In genomic region chr1:82316111-82316745, GRCm38 (mm10) we compare ENCODE assay signal across 8 mouse cellular contexts. TPM values are rescaled to one million over a fixed set of nuclear protein-coding genes. Genes with fewer than 3 reads are reported as not detected.
A peak's percentile ranks its signal among the peaks of the same experiment; 100 is the strongest.
DNase-seq lines count a peak whose midpoint lies in the region; ATAC-seq and TF ChIP-seq lines count a peak whose summit lies in the region.

Gene Rhbdd1, plus strand, starts transcription at chr1:82316452.

- peak; percentile 96 for ATAC-seq in heart, embryonic 11.5 days (replicated peaks; ENCODE audit: insufficient number of reproducible peaks, low FRiP score, low TSS enrichment)
- peak; percentile 99 for ATAC-seq in kidney, embryonic 16.5 days (ENCODE audit: low FRiP score, low TSS enrichment)

- WGBS in heart, embryonic 11.5 days (ENCODE audit: insufficient replicate concordance): 7% methylated on average over 47 of the region's 47 CpGs
- WGBS in kidney, embryonic 16.5 days: 5% methylated on average over 47 of the region's 47 CpGs
- WGBS in liver, adult 2 months: 4% methylated on average over 47 of the region's 47 CpGs

- H3K79me2 ChIP-seq in C2C12 (ENCODE audit: control insufficient read depth, insufficient read depth) (peaks cover 45% of the 10 kb centered on the region), myocyte (ENCODE audit: control insufficient read depth, insufficient read depth) (peaks cover 37% of the 10 kb centered on the region)
- peaks cover 10% of the 10 kb centered on the region; the same call in 1 of the 2 replicates for H3K79me2 ChIP-seq in liver, adult 2 months (ENCODE audit: control insufficient read depth, insufficient read depth, low read length)

- peaks cover 31% of the 10 kb centered on the region for H3K4me1 ChIP-seq in erythroblast, embryonic 14.5 days (ENCODE audit: control insufficient read depth)
- H3K4me1 ChIP-seq in heart, embryonic 11.5 days (ENCODE audit: control insufficient read depth, insufficient read depth, low read length): peaks cover 3% of the 10 kb centered on the region
- peaks cover 5% of the 10 kb centered on the region for H3K4me1 ChIP-seq in kidney, embryonic 16.5 days (ENCODE audit: insufficient read depth, low read length)
- peaks cover 2% of the 10 kb centered on the region for H3K4me1 ChIP-seq in liver, adult 2 months (ENCODE audit: control insufficient read depth, insufficient read depth, low read length)

- H3K4me2 ChIP-seq in heart, embryonic 11.5 days: peak within 1 kb of the TSS; percentile 83
- peak within 1 kb of the TSS; percentile 78 for H3K4me2 ChIP-seq in kidney, embryonic 16.5 days (replicated peaks; ENCODE audit: low read depth, low read length)
- peak within 1 kb of the TSS; percentile 98 for H3K4me2 ChIP-seq in myocyte (ENCODE audit: low read depth)

- H3K27ac ChIP-seq in heart, embryonic 11.5 days (ENCODE audit: low read depth, low read length): peak within 1 kb of the TSS; percentile 97
- peak within 1 kb of the TSS; percentile 98 for H3K27ac ChIP-seq in kidney, embryonic 16.5 days (ENCODE audit: low read length)
- H3K27ac ChIP-seq in liver, adult 2 months (replicated peaks; ENCODE audit: insufficient read depth, low read depth, low read length): peak within 1 kb of the TSS; percentile 68

- H3K9ac ChIP-seq in heart, embryonic 11.5 days (ENCODE audit: low read depth, low read length): peak within 1 kb of the TSS; percentile 94
- peak within 1 kb of the TSS; percentile 95 for H3K9ac ChIP-seq in kidney, embryonic 16.5 days (replicated peaks; ENCODE audit: low read length)
- peak within 1 kb of the TSS; percentile 87 for H3K9ac ChIP-seq in liver, adult 2 months (ENCODE audit: low read depth, low read length)

- TF ChIP-seq POLR2A in brain, embryonic 14.5 days (IDR thresholded peaks at IDR 0.05; ENCODE audit: borderline replicate concordance, extremely low read depth, insufficient read depth, insufficient read length, poor library complexity, severe bottlenecking): peak; percentile 56
- TF ChIP-seq POLR2A in liver, adult 2 months (IDR thresholded peaks at IDR 0.05; ENCODE audit: extremely low read depth, insufficient read depth, low read length): peak; percentile 49; the same call in 1 of the 2 replicates
- peak; percentile 87 for TF ChIP-seq POLR2A in myocyte (IDR thresholded peaks at IDR 0.05; ENCODE audit: insufficient read length, low read depth)

- H3ac ChIP-seq in C2C12 (ENCODE audit: control insufficient read depth, insufficient read length, low read depth) (peak within 1 kb of the TSS; percentile 90), myocyte (ENCODE audit: control insufficient read depth, insufficient read length) (peak within 1 kb of the TSS; percentile 27)

- TF ChIP-seq CTCF in C2C12 (IDR thresholded peaks at IDR 0.05; ENCODE audit: control insufficient read depth, insufficient read depth, insufficient read length): no peak
- TF ChIP-seq CTCF in brain, embryonic 14.5 days (IDR thresholded peaks at IDR 0.05; ENCODE audit: borderline replicate concordance, extremely low read depth, insufficient read depth, insufficient read length): no peak
- TF ChIP-seq CTCF in liver, adult 2 months (IDR thresholded peaks at IDR 0.05; ENCODE audit: low read depth, low read length): no peak

- peak; percentile 99 for DNase-seq in brain, embryonic 14.5 days (ENCODE audit: low read depth)
- DNase-seq in liver, adult 2 months (ENCODE audit: extremely low read depth, low read depth, low spot score): peak; percentile 92
- DNase-seq in splenic B cell, adult 2 months (ENCODE audit: low read depth, low spot score): peak; percentile 97

- H3K9me3 ChIP-seq in erythroblast, embryonic 14.5 days (ENCODE audit: control insufficient read depth, low read length): no peaks in the 10 kb centered on the region
- no peaks in the 10 kb centered on the region for H3K9me3 ChIP-seq in heart, embryonic 11.5 days (replicated peaks; ENCODE audit: control insufficient read depth, low read length)
- no peaks in the 10 kb centered on the region for H3K9me3 ChIP-seq in kidney, embryonic 16.5 days (ENCODE audit: low read length)

- H3K79me3 ChIP-seq in C2C12 (ENCODE audit: low read depth): peaks cover 10% of the 10 kb centered on the region

- H3K27me3 ChIP-seq in C2C12 (ENCODE audit: control insufficient read depth, insufficient read depth, insufficient read length) (no peaks in the 10 kb centered on the region), myocyte (ENCODE audit: control insufficient read depth, insufficient read depth, insufficient read length) (no peaks in the 10 kb centered on the region)
- H3K27me3 ChIP-seq in erythroblast, embryonic 14.5 days (ENCODE audit: control insufficient read depth): peaks cover 26% of the 10 kb centered on the region
- 0 out of 2 replicates have a peak, but pooled peaks cover 2% of the 10 kb centered on the region for H3K27me3 ChIP-seq in heart, embryonic 11.5 days (ENCODE audit: control insufficient read depth, insufficient read depth, low read length)
- H3K27me3 ChIP-seq in kidney, embryonic 16.5 days (ENCODE audit: insufficient read depth, low read length): peaks cover 7% of the 10 kb centered on the region
- H3K27me3 ChIP-seq in liver, adult 2 months (ENCODE audit: control insufficient read depth, insufficient read depth, low read length): no peaks in the 10 kb centered on the region
- H3K27me3 ChIP-seq in splenic B cell, adult 2 months (ENCODE audit: control insufficient read depth, insufficient read depth, low read length, poor library complexity, severe bottlenecking): no peaks in the 10 kb centered on the region

- H3K4me3 ChIP-seq in C2C12 (ENCODE audit: insufficient read depth, poor library complexity, severe bottlenecking) (peak within 1 kb of the TSS; percentile 77), myocyte (peak within 1 kb of the TSS; percentile 47)
- peak within 1 kb of the TSS; percentile 97 for H3K4me3 ChIP-seq in erythroblast, embryonic 14.5 days (replicated peaks)
- H3K4me3 ChIP-seq in heart, embryonic 11.5 days (ENCODE audit: low read depth, low read length): peak within 1 kb of the TSS; percentile 92
- peak within 1 kb of the TSS; percentile 88 for H3K4me3 ChIP-seq in kidney, embryonic 16.5 days (ENCODE audit: low read length)
- H3K4me3 ChIP-seq in liver, adult 2 months (ENCODE audit: insufficient read depth, low read depth, low read length): peak within 1 kb of the TSS; percentile 81

- H3K36me3 ChIP-seq in C2C12 (ENCODE audit: control insufficient read depth, insufficient read depth) (no peaks in the 10 kb centered on the region), myocyte (ENCODE audit: control insufficient read depth, insufficient read depth) (no peaks in the 10 kb centered on the region)
- H3K36me3 ChIP-seq in erythroblast, embryonic 14.5 days (ENCODE audit: control insufficient read depth): peaks cover 9% of the 10 kb centered on the region
- H3K36me3 ChIP-seq in heart, embryonic 11.5 days (ENCODE audit: control insufficient read depth, insufficient read depth, low read length): no peaks in the 10 kb centered on the region
- H3K36me3 ChIP-seq in kidney, embryonic 16.5 days (ENCODE audit: insufficient read depth, low read length): no peaks in the 10 kb centered on the region
- no peaks in the 10 kb centered on the region for H3K36me3 ChIP-seq in liver, adult 2 months (ENCODE audit: control insufficient read depth, insufficient read depth, low read length)
- H3K36me3 ChIP-seq in splenic B cell, adult 2 months (ENCODE audit: control insufficient read depth, insufficient read depth, low read length, poor library complexity, severe bottlenecking): no peaks in the 10 kb centered on the region

TF ChIP-seq in C2C12, 6 proteins besides CTCF, POLR2A, EP300 and RAD21:
- TF ChIP-seq USF1 (IDR thresholded peaks at IDR 0.05; ENCODE audit: low read depth) (no peak), MAX (IDR thresholded peaks at IDR 0.05) (peak; percentile 82), MYOG (IDR thresholded peaks at IDR 0.05; ENCODE audit: control insufficient read depth, extremely low read depth, insufficient read length) (no peak), FOSL1 (IDR thresholded peaks at IDR 0.05; ENCODE audit: insufficient read depth, low read length, poor library complexity, severe bottlenecking) (no peak)

TF ChIP-seq in myocyte, 11 proteins besides CTCF, POLR2A, EP300 and RAD21:
- no peak for TF ChIP-seq E2F4 (IDR thresholded peaks at IDR 0.05; ENCODE audit: insufficient read depth)
- no peak for TF ChIP-seq TCF3 (IDR thresholded peaks at IDR 0.05; ENCODE audit: insufficient read length, low read depth)
- TF ChIP-seq USF1 (IDR thresholded peaks at IDR 0.05; ENCODE audit: low read depth): no peak
- no peak for TF ChIP-seq TCF12 (IDR thresholded peaks at IDR 0.05; ENCODE audit: insufficient read depth, poor library complexity, severe bottlenecking)
- no peak for TF ChIP-seq MAX (IDR thresholded peaks at IDR 0.05; ENCODE audit: low read depth)
- TF ChIP-seq MYOG (IDR thresholded peaks at IDR 0.05; ENCODE audit: control insufficient read depth in 1 of 3, insufficient read depth in 1 of 3, insufficient read length in 2 of 3, low read depth in 2 of 3): no peak
- TF ChIP-seq REST (IDR thresholded peaks at IDR 0.05; ENCODE audit: insufficient read depth, insufficient read length): no peak
- TF ChIP-seq SRF (IDR thresholded peaks at IDR 0.05; ENCODE audit: control insufficient read depth, insufficient read length, low read depth): peak; percentile 40
- no peak for TF ChIP-seq CEBPB (IDR thresholded peaks at IDR 0.05; ENCODE audit: insufficient read depth, poor library complexity, severe bottlenecking)
- TF ChIP-seq MYOD1 (IDR thresholded peaks at IDR 0.05; ENCODE audit: control insufficient read depth in 1 of 3, insufficient read length in 2 of 3, low read depth in 2 of 3): peak in 1 of 3 experiments; percentile 10
- TF ChIP-seq POLR2AphosphoS2 (IDR thresholded peaks at IDR 0.05; ENCODE audit: insufficient read length, low read depth): peak; percentile 98

RNA-seq across cellular contexts. Expression of gene Rhbdd1, which starts in this region (rescaled TPM):
- polyA plus RNA-seq in C2C12 (2012; fragmentation: generic; extraction: Trizol) (12.6 TPM), myocyte (2012; fragmentation: generic; extraction: Trizol) (43.3 TPM)
- 4.5 and 6.3 TPM in 2 replicates for polyA plus RNA-seq in brain, embryonic 14.5 days (2012; rRNA removed)
- 0.13 and 0.15 TPM in 2 replicates for polyA plus RNA-seq in erythroblast, embryonic 14.5 days (2012)
- 7.9 and 8.7 TPM in 2 replicates for polyA plus RNA-seq in heart, embryonic 11.5 days (2014; fragmentation: Nextera tagmentation; extraction: Ambion mirVana)
- polyA plus RNA-seq in kidney, embryonic 16.5 days (2015; fragmentation: Nextera tagmentation; extraction: Ambion mirVana): 11.2 and 11.8 TPM in 2 replicates
- total RNA-seq in liver, adult 2 months (2014; rRNA removed): 10.9 and 12.1 TPM in 2 replicates
- 10.9 and 11.4 TPM in 2 replicates for polyA plus RNA-seq in liver, adult 2 months (2012; rRNA removed)

Comparison
In these comparisons a context has a peak if more than half of its experiments do, and no peak if none do; other contexts are left out.
1. Peak in every context shown above with its lines: DNase-seq, ATAC-seq, H3K4me3 ChIP-seq and H3K27ac ChIP-seq.
2. H3K4me3 ChIP-seq: peak in every context shown above with its lines; median percentile 97 in erythroblast, embryonic 14.5 days; 92 in heart, embryonic 11.5 days; 88 in kidney, embryonic 16.5 days; 81 in liver, adult 2 months; 77 in C2C12; 47 in myocyte.